Mouse (Mus musculus) B cell, adult 67 days (primary cell): ENCODE data around the gene Ccl5. TPM values are rescaled to one million over a fixed set of nuclear protein-coding genes. Genes with fewer than 3 reads are reported as not detected.

Experiments
- total RNA-seq, 2 experiments: library from RNA; stranded (reverse); gene quantifications; 4 replicates each; pipeline ENCODE4 v1.2.4; 2023

The Ccl5 gene
- total RNA-seq: 1 to 10 TPM; 2.4 to 9.3 TPM

GRCm38 (mm10) chr11:83530360-83530759 is at the start of gene Ccl5:
Gene Ccl5, minus strand, starts transcription at chr11:83530518.

GRCm38 (mm10) chr11:83578186-83578760 is 48.0 kb upstream of the Ccl5 start, which contains the start of gene Ccl9:
Gene Ccl9, minus strand, starts transcription at chr11:83578636.

GRCm38 (mm10) chr11:83522075-83522474 is 8.2 kb downstream of the Ccl5 start, which contains the start of gene Heatr9:
Gene Heatr9, minus strand, starts transcription at chr11:83522175.

Other genes starting within 250 kb of the Ccl5 start
- gene Slfn14, start 243.8 kb downstream of the Ccl5 start, total RNA-seq: not detected
- 100 to 1,000 TPM; 139 to 156 TPM for gene Ap2b1, start 231.5 kb downstream of the Ccl5 start, total RNA-seq
- 10 to 100 TPM; 22.3 to 22.6 TPM for gene Pex12, start 227.9 kb downstream of the Ccl5 start, total RNA-seq
- gene Rasl10b, start 121.4 kb downstream of the Ccl5 start, total RNA-seq: under 1 TPM; 0.44 to 0.62 TPM
- gene Gas2l2, start 101.1 kb downstream of the Ccl5 start, total RNA-seq: not detected
- gene 1700020L24Rik, start 92.8 kb downstream of the Ccl5 start, total RNA-seq: 1 to 10 TPM in 1 of 2 experiments, not detected in 1; 1.1 TPM
- under 1 TPM in 1 of 2 experiments, not detected in 1; 0.46 TPM for gene Mmp28, start 67.4 kb downstream of the Ccl5 start, total RNA-seq
- 100 to 1,000 TPM; 170 to 177 TPM for gene Taf15, start 57.4 kb downstream of the Ccl5 start, total RNA-seq
- under 1 TPM in 1 of 2 experiments, not detected in 1; 0.29 TPM for gene Heatr9, start 8.3 kb downstream of the Ccl5 start, total RNA-seq
- 1 to 10 TPM in 1 of 2 experiments, under 1 TPM in 1; 0.24 to 1.1 TPM for gene Ccl9, start 48.1 kb upstream of the Ccl5 start, total RNA-seq
- under 1 TPM in 1 of 2 experiments, not detected in 1; 0.99 TPM for gene Ccl6, start 62.6 kb upstream of the Ccl5 start, total RNA-seq
- not detected for gene Rpl9-ps1, start 115.1 kb upstream of the Ccl5 start, total RNA-seq
- gene Ccl3, start 118.8 kb upstream of the Ccl5 start, total RNA-seq: 10 to 100 TPM; 13.4 to 21.2 TPM
- gene Ccl4, start 132.1 kb upstream of the Ccl5 start, total RNA-seq: 1 to 10 TPM; 4.5 to 8.1 TPM
- 10 to 100 TPM in 1 of 2 experiments, 1 to 10 TPM in 1; 5.8 to 12.5 TPM for gene Wfdc17, start 173.5 kb upstream of the Ccl5 start, total RNA-seq
- gene Wfdc18, start 178.5 kb upstream of the Ccl5 start, total RNA-seq: not detected
- 1 to 10 TPM; 4.7 to 5.5 TPM for gene Wfdc21, start 216.4 kb upstream of the Ccl5 start, total RNA-seq
- 10 to 100 TPM; 54.8 to 63.9 TPM for gene Heatr6, start 223.2 kb upstream of the Ccl5 start, total RNA-seq